20 mouse cellular contexts compared by ENCODE assay signal in the genomic region with DNA sequence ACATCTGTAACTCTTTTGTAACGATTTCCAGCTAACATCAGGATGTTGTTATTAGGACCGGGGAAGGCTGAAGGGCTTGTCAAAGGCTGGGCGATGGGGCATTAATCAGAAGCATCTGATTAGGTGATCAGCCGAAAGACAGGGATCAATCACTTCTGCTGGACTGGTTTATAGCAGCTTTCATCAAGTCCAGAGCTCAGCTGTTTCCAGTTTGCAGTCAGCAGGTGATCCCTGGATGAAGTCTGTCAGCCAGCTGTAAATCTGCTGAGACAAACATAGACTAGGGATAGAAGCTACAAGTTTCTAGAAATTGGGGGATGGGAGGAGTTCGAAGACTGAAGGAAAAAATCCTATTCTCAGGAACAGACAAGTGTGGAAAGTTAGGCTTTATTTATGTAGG. TPM values are rescaled to one million over a fixed set of nuclear protein-coding genes. Genes with fewer than 3 reads are reported as not detected.
"Had no signal": no experiment of that assay in that cellular context is flagged by ENCODE, and none has a peak within 500 bp of the region (broad histone marks: within the 10 kb centered on the region; RNA-seq: fewer than 3 reads in every experiment).

No protein-coding gene starts in this region.

- H3K4me1 ChIP-seq: kidney, embryonic 15.5 days; liver, embryonic 13.5 days; lung, embryonic 15.5 days; megakaryocyte, embryonic 14.5 days; midbrain, embryonic 12.5 days had no signal

- H3K4me2 ChIP-seq: kidney, embryonic 15.5 days; limb, embryonic 12.5 days; liver, embryonic 13.5 days; lung, embryonic 15.5 days; midbrain, embryonic 12.5 days had no signal

- H3K36me3 ChIP-seq: kidney, embryonic 15.5 days; limb, embryonic 12.5 days; liver, embryonic 13.5 days; lung, embryonic 15.5 days; midbrain, embryonic 12.5 days had no signal

- H3K9ac ChIP-seq: kidney, embryonic 15.5 days; limb, embryonic 12.5 days; liver, embryonic 13.5 days; liver, postnatal 0 days; lung, embryonic 15.5 days; midbrain, embryonic 12.5 days had no signal

- H3K27ac ChIP-seq: kidney, embryonic 15.5 days; left cerebral cortex, adult 2 months; limb, embryonic 12.5 days; liver, embryonic 13.5 days; lung, embryonic 15.5 days; macrophage; midbrain, embryonic 12.5 days had no signal

- H3K27me3 ChIP-seq: kidney, embryonic 15.5 days; liver, embryonic 13.5 days; lung, embryonic 15.5 days; megakaryocyte, embryonic 14.5 days; midbrain, embryonic 12.5 days had no signal

- H3K9me3 ChIP-seq: kidney, embryonic 15.5 days; limb, embryonic 12.5 days; liver, embryonic 13.5 days; lung, embryonic 15.5 days; midbrain, embryonic 12.5 days had no signal

- ATAC-seq: liver, postnatal 0 days; midbrain, embryonic 16.5 days had no signal

- DNase-seq: kidney, adult 2 months; kidney, postnatal 14 days; liver; liver, embryonic 13.5 days; liver, postnatal 0 days; lung, postnatal 14 days; retina, postnatal 1 day; right cerebral cortex, postnatal 4 days; spleen, adult 18-20 months; thymus, adult 2 months; thymus, postnatal 25 days had no signal

- H3K4me3 ChIP-seq: kidney, embryonic 15.5 days; left cerebral cortex, adult 2 months; limb, embryonic 12.5 days; liver, embryonic 13.5 days; lung, embryonic 15.5 days; megakaryocyte, embryonic 14.5 days; midbrain, embryonic 12.5 days had no signal

RNA-seq across cellular contexts. Expression of a gene that starts 20.5 kb away (rescaled TPM):
- total RNA-seq: neutrophil, adult 5-6 weeks had no signal
- polyA plus RNA-seq: liver, postnatal 0 days; macrophage; thymus, adult 2 months had no signal
